In the genomic region with DNA sequence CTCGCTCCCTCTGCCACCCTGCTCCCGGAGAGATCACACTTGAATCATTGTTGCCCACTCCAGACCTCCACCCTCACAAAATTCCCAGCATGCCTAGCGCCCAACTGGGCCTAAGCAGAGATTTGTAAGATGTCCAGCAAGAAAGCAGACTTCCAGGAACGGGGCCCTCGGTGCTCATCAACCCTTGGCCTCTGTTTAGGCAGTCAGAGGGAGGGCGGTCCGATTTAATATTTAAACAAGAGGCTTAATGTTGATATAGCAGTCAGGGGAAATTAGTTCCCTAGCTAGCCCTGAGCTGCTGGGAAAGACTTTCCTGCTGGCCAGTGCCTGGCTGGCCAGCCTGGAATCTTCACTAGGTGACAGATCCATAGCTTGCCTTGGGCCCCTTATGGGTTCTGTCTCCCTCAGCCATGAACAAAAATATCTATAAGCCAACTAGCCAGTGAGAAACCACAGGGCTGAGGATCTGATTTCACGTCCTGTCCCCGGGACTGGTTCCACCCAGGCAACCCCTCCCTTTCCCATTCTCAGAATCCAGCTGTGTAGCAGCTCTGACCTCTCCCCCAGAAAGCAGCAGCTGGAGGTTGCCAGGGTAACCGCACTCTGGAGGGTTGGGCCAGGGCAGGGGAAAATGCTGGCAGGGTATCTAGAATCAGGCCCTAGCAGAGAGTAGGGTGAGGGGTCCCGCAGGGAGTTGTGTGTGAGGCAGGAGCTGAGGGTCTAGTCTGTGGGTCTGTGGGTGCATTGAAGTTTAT, we compare ENCODE assay signal across 8 mouse cellular contexts. TPM values are rescaled to one million over a fixed set of nuclear protein-coding genes. Genes with fewer than 3 reads are reported as not detected.
A peak's percentile ranks its signal among the peaks of the same experiment; 100 is the strongest.
DNase-seq lines count a peak whose midpoint lies in the region; ATAC-seq and TF ChIP-seq lines count a peak whose summit lies in the region.

No protein-coding gene starts in this region.

- H3K9ac ChIP-seq in embryonic facial prominence, embryonic 15.5 days, result no peak overlapping the region

- no peaks in the 10 kb centered on the region for H3K27me3 ChIP-seq in embryonic facial prominence, embryonic 15.5 days
- no peaks in the 10 kb centered on the region for H3K27me3 ChIP-seq in midbrain, embryonic 10.5 days (ENCODE audit: low read depth, poor library complexity, severe bottlenecking)

- peaks cover 30% of the 10 kb centered on the region for H3K4me1 ChIP-seq in embryonic facial prominence, embryonic 15.5 days
- H3K4me1 ChIP-seq in midbrain, embryonic 10.5 days, result peaks cover 24% of the 10 kb centered on the region

- no peaks in the 10 kb centered on the region for H3K36me3 ChIP-seq in embryonic facial prominence, embryonic 15.5 days
- no peaks in the 10 kb centered on the region for H3K36me3 ChIP-seq in midbrain, embryonic 10.5 days

- WGBS in embryonic facial prominence, embryonic 15.5 days, result 35% methylated on average over 11 of the region's 11 CpGs
- WGBS in midbrain, embryonic 10.5 days, result 48% methylated on average over 11 of the region's 11 CpGs

- H3K27ac ChIP-seq in layer of hippocampus, adult 2 months, result peak overlapping the region; percentile 65; the same call in 1 of the 2 replicates
- peak overlapping the region; percentile 92 for H3K27ac ChIP-seq in embryonic facial prominence, embryonic 15.5 days (replicated peaks)
- peak overlapping the region; percentile 72 for H3K27ac ChIP-seq in midbrain, embryonic 10.5 days (replicated peaks)

- no peaks in the 10 kb centered on the region for H3K9me3 ChIP-seq in embryonic facial prominence, embryonic 15.5 days (replicated peaks)
- H3K9me3 ChIP-seq in midbrain, embryonic 10.5 days (replicated peaks), result no peaks in the 10 kb centered on the region

- no peak for TF ChIP-seq CTCF in layer of hippocampus, adult 2 months (conservative IDR thresholded peaks at IDR 0.05)

- intact Hi-C loops in heart, postnatal 10 days (cut with DNase I), result no loop called here

- peak; percentile 90 for ATAC-seq in embryonic facial prominence, embryonic 15.5 days (ENCODE audit: insufficient number of reproducible peaks, low FRiP score, low TSS enrichment, low read depth)

- H3K4me3 ChIP-seq in layer of hippocampus, adult 2 months, result no peak overlapping the region
- H3K4me3 ChIP-seq in embryonic facial prominence, embryonic 15.5 days (replicated peaks), result no peak overlapping the region
- peak overlapping the region; percentile 11; the same call in 1 of the 2 replicates for H3K4me3 ChIP-seq in midbrain, embryonic 10.5 days

- peak overlapping the region; percentile 22; the same call in 1 of the 2 replicates for H3K4me2 ChIP-seq in embryonic facial prominence, embryonic 15.5 days (replicated peaks)

- peak; percentile 15 for DNase-seq in layer of hippocampus, adult 2 months (ENCODE audit: low spot score in 2 of 2)
- DNase-seq in layer of hippocampus, postnatal 36 days, result no peak
- peak; percentile 85 to 90 for DNase-seq in heart, postnatal 10 days
- DNase-seq in kidney, postnatal 36 days, result peak; percentile 81 to 89
- DNase-seq in midbrain, embryonic 10.5 days (ENCODE audit: low spot score), result peak; percentile 77
- DNase-seq in testis, postnatal 14 days (ENCODE audit: low spot score), result peak; percentile 73
- DNase-seq in thymus, adult 18-20 months, result no peak

RNA-seq across cellular contexts. Expression of gene A4galt, which starts 28.2 kb away (rescaled TPM):
- 1 to 10 TPM; 3.2 to 3.6 TPM for total RNA-seq in layer of hippocampus, adult 2 months (2021)
- 1 to 10 TPM; 2.0 to 4.0 TPM for total RNA-seq in layer of hippocampus, postnatal 36 days (2021)
- polyA plus RNA-seq in embryonic facial prominence, embryonic 15.5 days (2015; fragmentation: Nextera tagmentation; extraction: Ambion mirVana), result 4.3 and 4.7 TPM in 2 replicates
- total RNA-seq in heart, postnatal 10 days (2021), result 1 to 10 TPM; 5.3 to 7.5 TPM
- 0.75 and 1.7 TPM in 2 replicates for polyA plus RNA-seq in midbrain, embryonic 10.5 days (2016; fragmentation: Nextera tagmentation; extraction: Ambion mirVana)

RNA-seq across cellular contexts. Expression of gene Cyb5r3, which starts 51.0 kb away (rescaled TPM):
- 10 to 100 TPM; 63.7 to 65.6 TPM for total RNA-seq in layer of hippocampus, adult 2 months (2021)
- total RNA-seq in layer of hippocampus, postnatal 36 days (2021), result 10 to 100 TPM; 59.0 to 60.0 TPM
- 163 and 185 TPM in 2 replicates for polyA plus RNA-seq in embryonic facial prominence, embryonic 15.5 days (2015; fragmentation: Nextera tagmentation; extraction: Ambion mirVana)
- 100 to 1,000 TPM; 133 to 136 TPM for total RNA-seq in heart, postnatal 10 days (2021)
- polyA plus RNA-seq in midbrain, embryonic 10.5 days (2016; fragmentation: Nextera tagmentation; extraction: Ambion mirVana), result 218 and 255 TPM in 2 replicates

Comparison
In these comparisons a context has a peak if more than half of its experiments do, and no peak if none do; other contexts are left out.
1. DNase-seq: peak in layer of hippocampus, adult 2 months (2 of 2), heart, postnatal 10 days (2 of 2), kidney, postnatal 36 days (2 of 2), midbrain, embryonic 10.5 days (single experiment) and testis, postnatal 14 days (single experiment); none in layer of hippocampus, postnatal 36 days (0 of 2) and thymus, adult 18-20 months (0 of 2).
2. Peak in every context shown above with its lines, with median percentiles within 50 percentile points of each other: H3K27ac ChIP-seq.